Mouse (Mus musculus): ENCODE measurements around the gene Alx1. TPM values are rescaled to one million over a fixed set of nuclear protein-coding genes. Genes with fewer than 3 reads are reported as not detected.

Alx1 gene
- polyA plus RNA-seq, 1 experiment from 2014 or later: not detected

Other genes with a start within 250 kb of the Alx1 start
- gene Lrriq1, start 206.1 kb upstream of the Alx1 start, polyA plus RNA-seq (2015; fragmentation: Nextera tagmentation; extraction: Ambion mirVana): not detected in 2 replicates

All from liver, embryonic 16.5 days (tissue).